In the genomic region with DNA sequence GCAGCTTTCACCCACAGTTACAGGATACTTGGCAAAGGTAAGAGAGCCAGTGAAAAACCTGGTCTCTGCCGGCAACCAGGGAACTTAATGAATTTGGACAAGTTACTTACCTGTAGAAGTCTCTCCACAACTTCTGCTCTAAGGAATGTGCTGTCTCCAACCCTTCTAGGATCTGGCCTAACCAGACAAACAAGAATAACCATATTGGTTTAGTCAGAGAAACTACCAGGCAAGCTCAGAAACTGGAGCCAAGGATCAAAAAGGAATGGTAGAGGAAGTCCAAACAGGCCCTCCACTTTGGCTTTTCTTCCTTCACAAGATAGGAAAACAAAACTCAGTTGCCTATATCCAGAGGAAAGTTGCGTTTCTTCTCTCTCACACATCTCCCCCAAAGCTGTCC, we compare ENCODE assay signal across 18 mouse cellular contexts.
"Had no signal": no experiment of that assay in that cellular context is flagged by ENCODE, and none has a peak within 500 bp of the region (broad histone marks: within the 10 kb centered on the region; RNA-seq: fewer than 3 reads in every experiment).

No protein-coding gene starts in this region.

- H3K4me1 ChIP-seq: midbrain, embryonic 10.5 days; midbrain, embryonic 12.5 days; neural tube, embryonic 13.5 days; neural tube, embryonic 15.5 days; stomach, embryonic 15.5 days had no signal

- H3K27me3 ChIP-seq: midbrain, embryonic 12.5 days; neural tube, embryonic 13.5 days; neural tube, embryonic 15.5 days; stomach, embryonic 15.5 days had no signal

- DNase-seq: lung, embryonic 14.5 days; lung, postnatal 10 days; midbrain, embryonic 14.5 days; retina, postnatal 1 day; right cerebral cortex, adult 18-20 months; right cerebral cortex, postnatal 25 days; right cerebral cortex, postnatal 4 days; spleen, adult 18-20 months; thymus, adult 18-20 months; thymus, postnatal 14 days; thymus, postnatal 36 days had no signal

- H3K4me3 ChIP-seq: midbrain, embryonic 10.5 days; midbrain, embryonic 12.5 days; myocyte; neural tube, embryonic 13.5 days; neural tube, embryonic 15.5 days; stomach, embryonic 15.5 days had no signal

- H3K27ac ChIP-seq: midbrain, embryonic 10.5 days; midbrain, embryonic 12.5 days; neural tube, embryonic 13.5 days; neural tube, embryonic 15.5 days; stomach, embryonic 15.5 days had no signal

- H3K4me2 ChIP-seq: lung, embryonic 14.5 days; midbrain, embryonic 12.5 days; neural tube, embryonic 13.5 days; neural tube, embryonic 15.5 days; stomach, embryonic 15.5 days had no signal

- H3K9me3 ChIP-seq: midbrain, embryonic 10.5 days; midbrain, embryonic 12.5 days; neural tube, embryonic 13.5 days; neural tube, embryonic 15.5 days; stomach, embryonic 15.5 days had no signal

- H3K36me3 ChIP-seq: midbrain, embryonic 10.5 days; midbrain, embryonic 12.5 days; neural tube, embryonic 13.5 days; neural tube, embryonic 15.5 days; stomach, embryonic 15.5 days had no signal

- H3K9ac ChIP-seq: lung, embryonic 14.5 days; midbrain, embryonic 12.5 days; neural tube, embryonic 13.5 days; neural tube, embryonic 15.5 days; stomach, embryonic 15.5 days had no signal

- ATAC-seq: midbrain, embryonic 16.5 days had no signal
